Comparison of ENCODE assay signal across 9 mouse cellular contexts in the genomic region with DNA sequence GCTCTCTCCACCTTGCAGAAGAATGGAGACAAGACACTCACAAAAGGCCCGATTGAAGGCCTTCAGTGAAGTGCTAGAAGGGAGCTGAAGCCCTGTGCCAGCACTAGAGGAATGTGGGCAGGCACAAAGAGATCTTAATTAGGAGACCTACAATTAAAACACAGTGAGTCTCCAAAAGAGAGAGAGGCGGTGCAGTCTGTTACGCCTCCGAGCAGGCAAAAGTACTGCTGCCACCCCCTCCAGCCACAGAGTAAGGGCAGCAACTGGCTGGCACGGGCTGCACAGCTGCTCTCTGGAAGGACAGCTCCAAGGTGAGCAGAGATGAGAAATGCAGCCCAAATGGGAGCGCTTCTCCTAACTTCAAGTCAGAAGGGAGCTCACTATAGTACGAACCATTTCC. TPM values are rescaled to one million over a fixed set of nuclear protein-coding genes. Genes with fewer than 3 reads are reported as not detected.
A peak's percentile ranks its signal among the peaks of the same experiment; 100 is the strongest.
DNase-seq lines count a peak whose midpoint lies in the region; ATAC-seq lines count a peak whose summit lies in the region.
"Had no signal": no experiment of that assay in that cellular context is flagged by ENCODE, and none has a peak within 500 bp of the region (broad histone marks: within the 10 kb centered on the region; RNA-seq: fewer than 3 reads in every experiment).

No protein-coding gene starts in this region.

- intact Hi-C loops in left cerebral cortex, postnatal 25 days (cut with DNase I) = no loop called here

- WGBS in forebrain, embryonic 15.5 days = 19% methylated on average over 7 of the region's 7 CpGs

- peaks cover 71% of the 10 kb centered on the region for H3K4me1 ChIP-seq in forebrain, embryonic 15.5 days

- no peaks in the 10 kb centered on the region for H3K9me3 ChIP-seq in forebrain, embryonic 15.5 days
- H3K9me3 ChIP-seq: embryonic facial prominence, embryonic 12.5 days had no signal

- no peaks in the 10 kb centered on the region for H3K36me3 ChIP-seq in forebrain, embryonic 15.5 days

- H3K27ac ChIP-seq in forebrain, embryonic 15.5 days (replicated peaks) = peak overlapping the region; percentile 38; the same call in 1 of the 2 replicates
- H3K27ac ChIP-seq: embryonic facial prominence, embryonic 12.5 days had no signal

- 0 out of 2 replicates have a peak overlapping the region, but pooled peaks have one; percentile 22 for H3K9ac ChIP-seq in forebrain, embryonic 15.5 days (replicated peaks)
- H3K9ac ChIP-seq: embryonic facial prominence, embryonic 12.5 days had no signal

- peak overlapping the region; percentile 12; the same call in 1 of the 2 replicates for H3K4me3 ChIP-seq in forebrain, embryonic 15.5 days
- H3K4me3 ChIP-seq: embryonic facial prominence, embryonic 12.5 days had no signal

- no peaks in the 10 kb centered on the region for H3K27me3 ChIP-seq in forebrain, embryonic 15.5 days
- H3K27me3 ChIP-seq: embryonic facial prominence, embryonic 12.5 days had no signal

- no peak for ATAC-seq in forebrain, embryonic 15.5 days (replicated peaks)

- DNase-seq in layer of hippocampus, adult 11-12 months (ENCODE audit: low spot score) = peak; percentile 52
- DNase-seq in layer of hippocampus, adult 9-10 months (ENCODE audit: low spot score) = no peak
- peak; percentile 68 for DNase-seq in adrenal gland, postnatal 10 days
- DNase-seq in left cerebral cortex, postnatal 25 days (ENCODE audit: low spot score in 2 of 2) = peak; percentile 43 to 79
- DNase-seq in urinary bladder, postnatal 14 days (ENCODE audit: low spot score) = no peak
- no peak for DNase-seq in adipocyte (ENCODE audit: low spot score)
- DNase-seq in spleen, adult 12 weeks (ENCODE audit: low spot score) = no peak

- peak overlapping the region; percentile 19 for H3K4me2 ChIP-seq in forebrain, embryonic 15.5 days (replicated peaks)
- H3K4me2 ChIP-seq: embryonic facial prominence, embryonic 12.5 days had no signal

RNA-seq across cellular contexts. Expression of a gene that starts 5.6 kb away (rescaled TPM):
- 10 to 100 TPM; 21.4 to 34.8 TPM for total RNA-seq in adrenal gland, postnatal 10 days (2021)
- polyA plus RNA-seq in forebrain, embryonic 15.5 days (2015; fragmentation: Nextera tagmentation; extraction: Ambion mirVana) = 30.3 and 31.6 TPM in 2 replicates
- 10 to 100 TPM; 54.6 to 58.6 TPM for total RNA-seq in left cerebral cortex, postnatal 25 days (2021)

RNA-seq across cellular contexts. Expression of a gene that starts 45.1 kb away (rescaled TPM):
- 100 to 1,000 TPM; 796 to 905 TPM for total RNA-seq in adrenal gland, postnatal 10 days (2021)
- polyA plus RNA-seq in forebrain, embryonic 15.5 days (2015; fragmentation: Nextera tagmentation; extraction: Ambion mirVana) = 730 and 763 TPM in 2 replicates
- total RNA-seq in left cerebral cortex, postnatal 25 days (2021) = 100 to 1,000 TPM; 339 to 353 TPM

Comparison
In these comparisons a context has a peak if more than half of its experiments do, and no peak if none do; other contexts are left out.
1. DNase-seq: peak in layer of hippocampus, adult 11-12 months (single experiment), adrenal gland, postnatal 10 days (single experiment) and left cerebral cortex, postnatal 25 days (2 of 2); none in layer of hippocampus, adult 9-10 months (single experiment), urinary bladder, postnatal 14 days (single experiment), adipocyte (single experiment) and spleen, adult 12 weeks (single experiment).